Mouse (Mus musculus) stomach, embryonic 15.5 days (tissue): ENCODE measurements at regions not wholly inside any gene's neighbourhood (a gene's known extent, or its start where the extent isn't known, plus 50 kb on each side); places are given as distances from the start of the nearest gene placed in this dataset.

ENCODE experiments used
- ATAC-seq: fragments of 200-750 bp; cut with Nextera tagmentation; 2 replicates; pipeline ENCODE4 v1.8.0; 2017; ENCODE audit warnings: low read depth, moderate number of reproducible peaks, moderate TSS enrichment; ENCODE audit not compliant: insufficient read depth, low FRiP score
- H3K27ac ChIP-seq: fragments of 300-500 bp; sonication (generic); 2 replicates; pipeline ENCODE4 v1.5.1; 2015; ENCODE audit warnings: mild to moderate bottlenecking, inconsistent platforms
- H3K27me3 ChIP-seq: fragments of 300-500 bp; sonication (generic); replicated peaks from 2 replicates; pipeline ENCODE4 v1.6.1; 2015; ENCODE audit warnings: inconsistent platforms
- H3K36me3 ChIP-seq: fragments of 300-500 bp; sonication (generic); 2 replicates; pipeline ENCODE4 v1.6.1; 2015; ENCODE audit warnings: inconsistent platforms
- H3K4me1 ChIP-seq: fragments of 300-500 bp; sonication (generic); 2 replicates; pipeline ENCODE4 v1.6.1; 2015; ENCODE audit warnings: inconsistent platforms
- H3K4me2 ChIP-seq: fragments of 300-500 bp; sonication (generic); 2 replicates; pipeline ENCODE4 v1.6.1; 2015; ENCODE audit warnings: mild to moderate bottlenecking, inconsistent platforms
- H3K4me3 ChIP-seq: fragments of 300-500 bp; sonication (generic); replicated peaks from 2 replicates; pipeline ENCODE4 v1.5.1; 2015; ENCODE audit warnings: inconsistent platforms
- H3K9ac ChIP-seq: fragments of 300-500 bp; sonication (generic); 2 replicates; pipeline ENCODE4 v1.6.1; 2015; ENCODE audit warnings: inconsistent platforms
- H3K9me3 ChIP-seq: fragments of 300-500 bp; sonication (generic); 2 replicates; pipeline ENCODE4 v1.6.1; 2016; ENCODE audit warnings: inconsistent platforms
- whole genome bisulfite sequencing: fragments of 180-500 bp; shearing (Covaris S2); methylation state at CpG from one replicate; pipeline ENCODE4 v1.1.7; 2015; 5-methylcytosine and 5-hydroxymethylcytosine counted together

- H3K9me3 ChIP-seq = no peaks in the 10 kb centered on the region
- H3K27me3 ChIP-seq = no peaks in the 10 kb centered on the region
- no peak for ATAC-seq
- no peak overlapping the region for H3K27ac ChIP-seq
- 65% methylated on average over 2 of the region's 2 CpGs for WGBS
- H3K4me2 ChIP-seq = no peak overlapping the region
- no peaks in the 10 kb centered on the region for H3K36me3 ChIP-seq
- H3K9ac ChIP-seq = no peak overlapping the region
- H3K4me1 ChIP-seq = no peaks in the 10 kb centered on the region
- no peak overlapping the region for H3K4me3 ChIP-seq
Observed at GRCm38 (mm10) chr12:60652236-60652635, 870.7 kb upstream of the Lrfn5 start.

GRCm38 (mm10) chr12:60675751-60676150, 847.2 kb upstream of the Lrfn5 start:
- no peaks in the 10 kb centered on the region for H3K36me3 ChIP-seq
- no peak overlapping the region for H3K4me2 ChIP-seq
- H3K4me3 ChIP-seq = no peak overlapping the region
- ATAC-seq = no peak
- no peak overlapping the region for H3K27ac ChIP-seq
- no peaks in the 10 kb centered on the region for H3K27me3 ChIP-seq
- no peaks in the 10 kb centered on the region for H3K9me3 ChIP-seq
- 76% methylated on average over 2 of the region's 2 CpGs for WGBS
- H3K4me1 ChIP-seq = no peaks in the 10 kb centered on the region
- H3K9ac ChIP-seq = no peak overlapping the region

- Histone ChIP-seq H3K4me1 (no peaks in the 10 kb centered on the region), H3K27me3 (no peaks in the 10 kb centered on the region), H3K27ac (no peak overlapping the region), H3K4me3 (no peak overlapping the region), H3K36me3 (no peaks in the 10 kb centered on the region), H3K4me2 (no peak overlapping the region), H3K9me3 (no peaks in the 10 kb centered on the region), H3K9ac (no peak overlapping the region)
- ATAC-seq = no peak
Observed at GRCm38 (mm10) chr12:60684036-60684435, 838.9 kb upstream of the Lrfn5 start.

GRCm38 (mm10) chr12:60717326-60717725, 805.6 kb upstream of the Lrfn5 start:
- H3K9me3 ChIP-seq = no peaks in the 10 kb centered on the region
- no peaks in the 10 kb centered on the region for H3K36me3 ChIP-seq
- peak; percentile 56; the same call in 1 of the 2 replicates for ATAC-seq
- H3K9ac ChIP-seq = no peak overlapping the region
- H3K27ac ChIP-seq = no peak overlapping the region
- H3K4me2 ChIP-seq = no peak overlapping the region
- H3K4me1 ChIP-seq = no peaks in the 10 kb centered on the region
- H3K4me3 ChIP-seq = no peak overlapping the region
- no peaks in the 10 kb centered on the region for H3K27me3 ChIP-seq
